Mouse (Mus musculus): ENCODE results near the gene Itpa.
A peak's percentile ranks its signal among the peaks of the same experiment; 100 is the strongest.

Itpa gene

DNA sequence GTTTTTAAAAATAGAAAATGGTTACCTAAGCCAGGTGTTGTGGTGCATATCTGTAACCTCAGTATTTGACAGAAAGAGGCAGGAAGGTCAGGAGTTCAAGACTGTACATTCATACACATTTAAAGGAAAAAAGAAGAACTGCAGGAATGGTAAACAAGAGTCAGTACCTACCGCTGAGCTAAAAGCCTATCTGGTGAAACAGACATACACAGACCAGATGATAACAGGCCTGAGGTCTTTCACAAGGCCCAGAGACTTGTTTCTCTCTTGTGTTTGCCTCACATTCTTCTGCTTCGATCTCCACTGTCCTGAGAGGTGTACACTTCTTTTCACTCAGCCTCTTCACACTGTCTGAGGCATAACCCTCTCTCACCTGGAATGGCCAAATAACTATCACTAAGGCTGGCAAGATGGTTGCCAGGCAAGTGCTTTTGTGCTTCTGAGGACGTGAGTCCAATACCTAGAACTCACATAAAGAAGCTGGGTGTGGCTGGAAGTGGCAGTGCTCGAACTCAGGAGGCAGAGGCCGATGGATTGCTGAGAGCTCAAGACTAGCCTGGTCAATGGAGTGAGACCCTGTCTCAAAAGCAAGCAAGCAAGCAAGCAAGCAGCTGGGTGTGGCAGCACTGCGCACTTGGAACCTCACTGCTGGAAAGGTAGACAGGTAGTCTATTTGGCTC is 11.6 kb upstream of the Itpa start:
- ATAC-seq (ENCODE audit: insufficient number of reproducible peaks, low FRiP score, low TSS enrichment): no peak

- ATAC-seq (ENCODE audit: insufficient number of reproducible peaks, low FRiP score, low TSS enrichment): no peak
These were observed 10.9 kb upstream of the Itpa start for GRCm38 (mm10) chr2:130656536-130656935.

GRCm38 (mm10) chr2:130657541-130657940 is 9.9 kb upstream of the Itpa start:
- no peak for ATAC-seq (ENCODE audit: insufficient number of reproducible peaks, low FRiP score, low TSS enrichment)

DNA sequence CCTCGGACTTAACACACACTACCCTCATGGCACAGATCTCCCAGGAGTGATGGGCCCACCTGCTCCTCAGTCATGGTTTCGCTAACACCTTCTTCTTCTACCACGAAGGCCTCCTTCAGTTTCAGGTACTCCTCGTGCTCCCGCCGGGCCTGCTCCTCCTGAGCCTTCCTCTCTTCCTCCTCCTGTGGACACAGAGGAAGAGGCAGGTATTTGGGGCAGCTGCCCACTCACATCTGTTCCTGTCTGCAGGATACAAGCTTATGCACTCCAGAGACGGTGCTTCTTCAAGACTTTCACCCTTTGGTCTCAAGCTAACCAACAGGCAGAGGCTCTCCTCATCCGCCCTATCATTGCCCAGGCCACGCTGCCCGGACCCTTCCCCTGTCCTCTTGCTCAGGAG is 8.9 kb upstream of the Itpa start:
- ATAC-seq (ENCODE audit: insufficient number of reproducible peaks, low FRiP score, low TSS enrichment): no peak

- ATAC-seq (ENCODE audit: insufficient number of reproducible peaks, low FRiP score, low TSS enrichment): no peak
These were observed 4.1 kb upstream of the Itpa start for GRCm38 (mm10) chr2:130663342-130663741.

DNA sequence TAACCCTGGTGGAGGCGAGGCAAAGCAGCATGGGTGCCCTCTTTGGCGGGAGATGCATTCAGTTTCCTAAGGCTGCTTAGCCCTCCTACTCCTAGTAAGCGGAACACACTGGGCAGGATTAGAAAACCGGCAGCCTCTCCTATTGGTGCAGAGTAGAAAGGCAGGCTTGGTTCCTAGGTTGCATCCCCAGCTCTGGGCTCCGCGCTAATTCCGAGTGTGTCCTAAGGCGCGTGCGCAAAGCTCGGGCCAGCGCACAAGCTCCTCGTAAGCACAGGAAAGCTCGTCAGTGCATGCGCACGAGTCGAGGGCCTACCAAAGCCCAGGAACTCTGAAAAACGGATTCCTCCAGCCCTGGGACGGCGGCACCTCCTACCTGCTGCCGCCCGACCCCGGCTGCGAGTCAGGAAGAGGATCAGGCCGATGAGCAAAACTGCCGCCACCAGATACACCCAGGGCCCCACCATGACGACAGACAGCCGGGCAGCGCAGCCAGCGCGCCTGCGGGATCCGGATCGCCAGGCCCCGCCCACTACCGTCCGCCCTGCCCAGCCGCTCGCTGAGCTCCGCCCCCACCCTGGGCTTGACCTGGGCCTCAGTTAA is 3.2 kb upstream of the Itpa start, which contains the start of gene Ddrgk1:
Gene Ddrgk1 (minus strand): TSS at position 558 of the 600 bp plus-strand sequence.
- ATAC-seq (ENCODE audit: insufficient number of reproducible peaks, low FRiP score, low TSS enrichment): peak; percentile 90

- no peak for ATAC-seq (ENCODE audit: insufficient number of reproducible peaks, low FRiP score, low TSS enrichment)
These were observed 9.8 kb downstream of the Itpa start for GRCm38 (mm10) chr2:130677211-130677610.

DNA sequence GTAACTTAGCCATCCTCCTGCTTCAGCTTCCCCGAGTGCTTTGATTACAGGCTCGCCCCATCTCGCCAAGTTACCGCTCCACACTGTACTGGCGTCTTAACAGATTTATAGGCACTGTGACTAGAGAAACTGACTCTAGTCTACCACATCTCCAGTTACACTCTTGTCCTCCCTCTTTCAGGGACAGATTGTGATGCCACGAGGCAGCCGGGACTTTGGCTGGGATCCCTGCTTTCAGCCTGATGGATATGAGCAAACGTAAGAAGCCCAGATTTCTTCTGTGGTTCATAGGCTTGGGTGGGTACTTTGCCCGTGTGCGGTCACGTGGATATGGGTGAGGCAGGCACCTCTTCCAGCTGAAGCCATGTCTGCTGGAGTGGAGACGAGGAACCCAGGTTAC is 11.7 kb downstream of the Itpa start:
- ATAC-seq (ENCODE audit: insufficient number of reproducible peaks, low FRiP score, low TSS enrichment): no peak

DNA sequence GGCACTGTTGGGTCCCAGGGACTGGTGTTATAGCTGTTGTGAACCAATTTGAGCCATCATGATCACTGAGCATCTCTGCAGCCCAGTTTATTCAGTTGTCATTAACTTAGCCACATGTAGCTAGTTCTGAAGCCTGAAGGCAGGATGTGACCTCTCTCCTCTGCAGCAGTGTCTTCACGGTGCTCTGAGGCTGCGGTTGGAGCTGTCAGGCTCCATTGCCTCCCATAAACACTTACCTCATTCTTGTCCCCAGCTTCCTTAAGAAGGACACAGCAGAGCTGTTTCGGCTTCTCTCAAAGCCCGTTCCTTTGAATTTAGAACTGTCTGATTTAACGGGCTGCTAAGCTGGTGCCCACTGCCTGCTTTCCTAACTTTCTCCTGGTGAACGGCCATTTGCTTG is 12.5 kb downstream of the Itpa start:
- no peak for ATAC-seq (ENCODE audit: insufficient number of reproducible peaks, low FRiP score, low TSS enrichment)

- ATAC-seq (ENCODE audit: insufficient number of reproducible peaks, low FRiP score, low TSS enrichment): no peak
These were observed 14.1 kb downstream of the Itpa start for GRCm38 (mm10) chr2:130681531-130681930.

- no peak for ATAC-seq (ENCODE audit: insufficient number of reproducible peaks, low FRiP score, low TSS enrichment)
These were observed 18.0 kb downstream of the Itpa start for GRCm38 (mm10) chr2:130685426-130685825.

DNA sequence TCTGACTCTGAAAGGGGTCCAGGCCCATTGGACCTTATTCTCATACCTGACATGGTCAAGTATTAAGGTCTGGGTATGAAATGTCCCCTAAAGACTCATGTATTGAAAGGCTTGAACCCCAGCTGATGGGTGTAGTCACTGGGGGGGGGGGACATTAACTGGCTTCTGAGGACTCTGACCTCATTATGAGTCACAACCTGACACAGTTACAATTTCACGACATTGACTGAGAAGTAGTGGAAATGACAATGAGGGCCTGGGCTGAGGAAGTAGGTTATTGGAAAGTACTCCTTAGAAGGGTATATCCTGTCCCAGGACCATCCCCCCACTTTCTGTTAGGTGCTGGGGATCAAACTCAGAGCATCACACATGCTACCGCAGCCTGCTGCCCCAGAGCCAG is 21.6 kb downstream of the Itpa start:
- ATAC-seq (ENCODE audit: insufficient number of reproducible peaks, low FRiP score, low TSS enrichment): no peak

GRCm38 (mm10) chr2:130693563-130693962 is 26.2 kb downstream of the Itpa start:
- no peak for ATAC-seq (ENCODE audit: insufficient number of reproducible peaks, low FRiP score, low TSS enrichment)

- ATAC-seq (ENCODE audit: insufficient number of reproducible peaks, low FRiP score, low TSS enrichment): no peak
These were observed 29.3 kb downstream of the Itpa start for GRCm38 (mm10) chr2:130696700-130697152.

GRCm38 (mm10) chr2:130697153-130697810 is 29.9 kb downstream of the Itpa start, which contains the start of gene Slc4a11:
TSS of gene Slc4a11 (minus strand) at chr2:130697519.
- no peak for ATAC-seq (ENCODE audit: insufficient number of reproducible peaks, low FRiP score, low TSS enrichment)

- no peak for ATAC-seq (ENCODE audit: insufficient number of reproducible peaks, low FRiP score, low TSS enrichment)
These were observed 30.4 kb downstream of the Itpa start for GRCm38 (mm10) chr2:130697821-130698266.

DNA sequence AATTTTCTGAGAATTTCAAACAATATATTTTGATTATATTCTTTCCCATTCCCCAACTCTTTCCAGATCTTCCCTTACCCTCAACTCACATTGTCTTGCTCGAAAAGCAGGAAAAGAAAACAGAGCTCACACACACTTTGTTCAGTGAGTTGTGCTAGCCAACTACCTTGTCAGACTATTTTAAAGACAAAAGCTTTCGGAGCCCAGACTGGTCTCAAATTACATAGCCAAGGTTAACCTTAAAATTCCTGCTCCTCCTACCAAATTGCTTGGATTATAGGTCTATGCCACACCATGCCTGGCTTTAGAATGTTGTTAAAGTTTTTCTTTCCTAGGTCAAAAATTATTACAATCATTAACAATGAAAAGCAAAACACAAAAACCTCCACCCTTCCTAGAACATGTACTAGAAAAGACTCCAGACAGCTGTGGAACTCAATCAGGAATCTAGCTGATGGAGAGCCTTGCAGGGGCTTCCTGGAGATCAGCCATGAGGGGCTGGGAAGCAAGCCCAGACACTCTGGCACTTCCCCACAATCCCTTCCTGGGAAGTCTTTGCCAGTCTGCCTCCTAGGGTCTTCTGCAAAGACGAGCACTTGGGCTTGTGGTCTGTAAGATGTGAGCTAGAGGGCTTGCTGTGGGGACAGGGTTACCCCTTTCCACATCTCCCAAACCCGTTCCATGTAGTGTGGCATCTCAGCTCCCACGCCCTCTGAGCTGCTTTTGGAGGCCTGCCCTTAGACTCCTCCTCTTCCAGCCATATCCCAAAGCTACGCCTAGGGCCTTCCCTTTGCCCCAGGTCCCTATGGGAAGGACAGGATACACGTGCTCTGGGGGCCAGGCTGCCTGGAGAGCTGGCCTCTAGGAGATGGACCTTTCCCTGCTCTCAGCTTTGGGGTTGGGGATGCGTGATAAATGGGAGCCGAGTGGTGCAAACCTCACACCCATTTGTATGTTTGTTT is 36.9 kb downstream of the Itpa start:
- no peak for ATAC-seq (ENCODE audit: insufficient number of reproducible peaks, low FRiP score, low TSS enrichment)

DNA sequence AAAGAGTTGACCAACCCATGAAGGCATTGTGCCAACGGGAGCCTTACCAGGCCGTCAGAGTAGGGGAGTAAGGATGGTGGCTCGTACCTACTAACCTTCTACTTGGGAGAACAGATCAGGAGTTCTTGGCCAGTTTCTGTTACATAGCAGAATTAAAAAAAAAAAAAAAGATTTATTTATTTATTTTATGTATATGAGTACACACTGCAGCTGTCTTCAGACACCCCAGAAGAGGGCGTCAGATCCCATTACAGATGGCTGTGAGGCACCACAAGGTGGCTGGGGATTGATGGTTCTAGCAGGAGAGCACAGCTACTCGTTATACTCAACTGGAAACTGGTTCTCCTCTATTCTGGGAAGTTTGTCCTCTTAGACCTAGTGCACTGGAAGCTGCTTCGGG is 37.8 kb downstream of the Itpa start:
- no peak for ATAC-seq (ENCODE audit: insufficient number of reproducible peaks, low FRiP score, low TSS enrichment)

- no peak for ATAC-seq (ENCODE audit: insufficient number of reproducible peaks, low FRiP score, low TSS enrichment)
These were observed 39.2 kb downstream of the Itpa start for GRCm38 (mm10) chr2:130706602-130707001.

DNA sequence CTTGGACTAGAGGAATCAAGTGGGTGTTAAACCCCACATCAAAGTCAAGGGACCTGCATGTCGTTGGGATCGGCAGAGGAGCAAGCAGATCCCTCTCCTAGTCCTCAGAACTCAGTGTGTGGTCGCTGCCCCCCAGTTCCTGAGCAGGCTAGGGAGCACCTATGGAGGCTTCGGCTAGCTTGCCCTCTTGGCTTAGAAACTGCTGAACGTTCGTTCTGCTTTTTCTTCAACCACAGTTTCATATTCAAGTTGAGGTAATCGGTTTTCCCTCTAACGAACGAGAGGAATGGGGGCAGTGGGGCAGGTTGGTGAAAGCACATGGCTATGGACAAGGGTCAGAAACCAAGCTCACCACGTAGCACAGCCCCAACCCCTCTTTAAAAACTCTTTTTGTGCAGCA is 39.6 kb downstream of the Itpa start:
- no peak for ATAC-seq (ENCODE audit: insufficient number of reproducible peaks, low FRiP score, low TSS enrichment)
